Mouse (Mus musculus): ENCODE measurements around the gene Nudt16l1.

DNA sequence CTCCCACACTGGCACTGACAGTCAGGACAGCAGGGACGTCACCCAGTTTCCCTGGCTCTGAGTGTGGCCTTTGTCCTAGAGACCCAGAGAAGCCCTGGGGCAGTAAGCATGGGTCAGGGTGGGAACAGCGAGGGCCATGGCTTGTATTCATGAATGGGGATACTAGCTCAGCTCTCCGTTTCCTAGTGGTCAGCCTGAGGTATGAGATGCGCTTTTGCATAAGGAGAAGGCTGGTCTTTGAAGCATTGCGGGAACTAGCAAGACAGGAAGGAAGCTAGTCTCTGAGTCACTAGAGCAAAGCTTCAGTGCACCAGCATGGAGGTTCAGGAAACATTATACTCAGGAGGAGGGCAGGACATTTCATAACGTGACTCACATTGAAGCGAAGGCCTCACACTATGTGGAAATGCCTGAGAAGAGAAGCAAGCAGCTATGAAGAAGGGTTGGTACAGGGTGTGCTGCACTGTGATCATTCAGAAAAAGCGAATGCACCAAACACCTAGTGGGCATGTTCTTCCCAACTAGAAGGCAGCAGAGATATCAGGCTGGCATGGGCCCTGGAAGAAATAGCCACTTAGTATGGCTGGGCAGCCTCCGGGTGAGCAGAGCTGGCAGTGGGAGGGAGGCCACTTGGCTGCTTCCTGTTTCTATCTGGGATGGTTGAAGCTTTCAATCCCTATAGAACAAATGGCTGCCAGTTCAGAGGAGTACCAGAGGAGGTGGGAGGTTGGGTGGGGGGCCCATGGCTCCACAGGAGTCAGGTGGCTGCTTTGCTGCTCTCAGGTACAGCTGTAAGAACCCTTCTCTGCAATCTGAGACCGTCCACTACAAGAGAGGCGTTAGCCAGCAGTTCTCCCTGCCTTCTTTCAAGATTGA, 25.4 kb upstream of the Nudt16l1 start:
- TF ChIP-seq CTCF (IDR thresholded peaks at IDR 0.05; ENCODE audit: borderline replicate concordance, extremely low read depth, insufficient read depth, insufficient read length) (no peak), POLR2A (IDR thresholded peaks at IDR 0.05; ENCODE audit: borderline replicate concordance, extremely low read depth, insufficient read depth, insufficient read length, poor library complexity, severe bottlenecking) (no peak)

All from brain, embryonic 14.5 days (tissue).